Mouse (Mus musculus): Measurements from ENCODE around the gene Skil.

DNA sequence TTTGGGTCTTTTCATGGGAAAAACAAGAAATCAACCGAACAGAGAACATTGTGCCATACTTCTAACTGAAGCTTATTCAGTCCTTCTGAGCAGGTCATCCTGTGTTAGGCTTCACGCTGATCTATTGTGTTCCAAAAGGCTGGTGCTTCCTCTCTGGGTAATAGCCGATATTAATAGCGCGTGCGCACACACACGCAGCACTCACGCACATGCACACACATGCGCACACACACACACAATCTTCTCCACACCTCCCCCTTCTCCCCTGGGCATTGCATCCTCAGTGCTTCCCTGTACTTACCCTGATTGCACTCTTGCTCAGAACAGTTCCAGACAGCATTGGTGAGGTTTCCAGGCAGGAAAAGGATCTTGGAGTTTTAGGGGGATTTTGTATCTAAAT lies 41.7 kb upstream of the Skil start:
- TF ChIP-seq CTCF (IDR thresholded peaks at IDR 0.05; ENCODE audit: control insufficient read depth, insufficient read depth, insufficient replicate concordance, low read depth, low read length), result no peak
- TF ChIP-seq POLR2A (IDR thresholded peaks at IDR 0.05; ENCODE audit: control insufficient read depth, low read depth, low read length), result no peak
